Mouse (Mus musculus) right cerebral cortex, postnatal 36 days (tissue): ENCODE measurements around the gene Ripply3.

Experiments used
- DNase-seq, 2 experiments: peaks; one replicate each; pipeline ENCODE4 v3.0.0; 2022; ENCODE audit warnings: low spot score in 2 of 2, mixed read lengths in 1 of 2

The Ripply3 gene

DNA sequence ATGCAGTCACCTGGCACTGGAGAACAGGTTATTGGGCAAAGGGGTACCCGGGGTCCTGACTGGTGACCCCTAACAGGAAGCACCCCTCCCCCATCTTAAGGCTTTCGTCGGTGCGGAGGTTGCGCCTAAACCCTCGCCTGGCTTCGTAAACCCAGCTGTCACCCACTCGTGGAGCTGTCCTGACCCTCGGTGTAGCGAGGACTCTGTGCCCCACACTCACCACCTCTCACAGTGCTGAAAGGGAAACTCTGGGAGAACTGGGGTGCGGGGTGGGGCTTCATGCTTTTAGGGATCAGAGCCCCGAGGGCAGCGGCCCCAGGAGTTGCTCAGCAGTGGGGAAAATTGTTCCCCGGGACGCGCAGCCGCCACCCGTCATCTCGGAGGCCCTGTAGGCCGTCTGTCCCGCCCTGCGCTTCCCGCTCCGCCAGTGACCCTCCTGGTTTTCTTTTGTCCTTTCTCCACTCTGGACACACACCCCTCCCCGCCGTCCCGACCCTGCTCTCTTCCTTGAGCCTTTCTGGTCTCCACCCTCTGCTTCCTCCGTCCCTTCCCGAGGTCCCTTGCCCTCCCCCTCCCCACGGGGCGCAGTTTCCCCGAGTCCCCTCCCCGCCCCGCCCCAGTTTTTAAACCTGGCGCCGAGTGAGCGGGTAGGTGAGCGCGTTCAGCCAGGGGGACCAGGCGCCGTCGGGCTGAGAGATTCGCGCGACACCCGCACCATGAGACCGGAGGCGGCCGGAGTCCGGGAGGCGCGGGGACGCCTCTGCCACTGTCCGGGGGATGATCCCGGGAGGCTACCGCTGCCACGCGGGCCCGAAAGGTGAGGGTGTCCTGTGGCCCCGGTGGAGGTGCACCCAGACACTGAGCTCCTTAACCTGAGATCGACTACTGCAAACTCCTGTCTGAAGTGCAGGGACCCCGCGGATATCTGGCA is at the start of gene Ripply3:
Ripply3 (plus strand) TSS at position 640 of the 931 bp plus-strand sequence.
- no peak for DNase-seq

DNA sequence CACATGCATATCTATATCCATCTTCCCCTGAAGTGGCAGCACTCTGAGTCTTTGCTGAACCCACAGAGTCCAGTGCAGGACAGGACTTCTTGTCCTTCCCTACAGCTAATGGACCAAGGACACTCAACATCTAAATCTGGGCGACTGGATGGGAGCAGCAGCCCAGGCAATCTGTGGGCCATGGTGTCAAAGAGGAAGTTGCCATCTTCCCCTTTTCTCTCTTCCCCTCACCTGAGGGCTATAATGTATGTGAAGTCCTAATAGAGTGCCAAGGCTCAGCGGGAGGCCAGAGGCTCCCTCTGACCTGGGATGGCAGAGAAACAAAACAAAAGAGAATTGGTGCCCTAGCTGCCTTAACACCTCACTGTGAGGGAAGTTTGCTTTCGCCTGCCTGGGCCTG is 44.2 kb upstream of the Ripply3 start:
- DNase-seq, result no peak

DNA sequence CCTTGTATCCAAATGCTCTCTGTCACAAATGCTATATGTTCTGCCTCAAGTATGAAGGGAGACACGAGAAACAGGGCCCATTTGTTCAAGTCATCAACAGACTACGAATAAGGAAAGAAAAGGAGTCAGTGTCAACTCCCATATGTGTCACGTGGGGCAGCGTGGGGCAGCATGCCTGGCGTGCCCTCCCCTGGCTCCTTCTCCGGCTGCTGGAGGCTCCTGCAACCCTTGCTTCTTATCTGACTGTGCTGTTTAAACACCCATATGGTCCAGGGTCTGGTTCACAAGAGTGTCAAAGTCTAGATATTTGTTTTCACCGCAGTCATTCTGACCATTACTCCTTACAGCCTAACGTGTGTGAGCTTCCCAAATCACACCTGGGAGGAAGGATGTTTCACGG is 40.4 kb upstream of the Ripply3 start:
- no peak for DNase-seq

- peak; percentile 84 to 87 for DNase-seq
Observed at GRCm38 (mm10) chr16:94289138-94290072, 38.8 kb upstream of the Ripply3 start.

DNA sequence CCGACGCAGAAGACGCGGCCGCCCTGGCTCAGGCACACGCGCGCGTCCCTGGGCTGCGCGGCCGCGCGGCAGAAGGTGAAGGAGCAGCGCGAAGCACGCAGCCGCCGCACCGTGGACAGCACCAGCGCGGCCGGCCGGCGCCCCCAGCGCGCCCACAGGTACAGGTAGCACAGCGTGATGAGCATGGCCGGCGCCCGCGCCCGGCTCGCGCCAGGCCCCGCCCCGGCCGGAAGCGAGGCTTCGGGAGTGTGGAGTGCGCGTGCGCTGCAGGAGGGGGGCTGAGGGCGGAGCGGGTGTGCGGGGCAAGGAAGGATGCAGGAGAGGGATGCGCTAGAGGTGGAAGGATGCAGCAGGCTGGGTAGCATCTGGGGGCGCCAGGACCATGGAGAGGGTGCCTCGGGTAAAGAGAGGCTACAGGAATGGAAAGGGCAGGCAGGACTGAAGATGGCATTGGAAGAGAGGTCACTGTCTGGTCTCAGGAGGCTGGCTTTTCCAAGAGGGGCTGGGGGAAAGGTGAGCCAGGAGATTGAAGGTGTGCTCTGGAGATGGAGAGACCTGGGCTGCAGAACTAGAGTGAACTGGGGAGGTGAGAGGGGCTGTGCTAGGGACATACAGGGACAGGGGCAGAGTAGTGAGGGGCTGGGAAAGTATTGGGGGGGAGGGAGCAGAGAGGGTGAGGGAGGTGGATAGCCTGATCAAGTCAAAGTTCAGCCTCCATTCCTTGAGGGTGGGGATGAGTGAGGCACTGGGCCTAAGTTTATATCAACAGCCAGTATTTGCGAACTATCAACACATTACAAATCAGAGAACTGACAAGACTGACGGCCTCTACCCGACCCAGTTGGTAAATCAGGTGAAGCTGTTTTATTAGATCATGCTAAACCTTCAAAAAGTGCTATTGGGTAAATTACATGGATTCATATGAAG is 37.9 kb upstream of the Ripply3 start:
- DNase-seq, result peak; percentile 43 to 60

GRCm38 (mm10) chr16:94291141-94291540 is 37.1 kb upstream of the Ripply3 start:
- DNase-seq, result no peak

DNA sequence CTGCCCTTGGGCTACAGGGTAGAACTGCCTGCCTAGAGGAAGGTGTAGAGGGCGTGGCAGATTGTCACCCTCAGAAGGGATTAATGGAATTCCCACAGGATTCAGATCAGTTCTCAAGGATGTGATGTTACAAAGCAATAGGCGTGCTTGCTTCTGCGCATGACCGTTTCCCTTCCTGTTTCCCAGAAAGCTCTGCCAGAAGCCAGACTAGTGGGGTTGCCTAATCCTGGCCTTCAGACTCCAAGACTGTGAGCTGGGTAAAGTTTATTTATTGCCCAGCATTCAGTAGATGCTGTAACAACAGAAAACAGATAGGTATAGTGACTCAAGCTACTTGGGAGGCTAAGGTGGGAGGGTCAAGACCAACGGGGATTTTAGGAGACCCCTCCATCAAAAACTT is 30.1 kb upstream of the Ripply3 start:
- no peak for DNase-seq

- DNase-seq, result no peak
Observed at GRCm38 (mm10) chr16:94299210-94299609, 29.0 kb upstream of the Ripply3 start.

DNA sequence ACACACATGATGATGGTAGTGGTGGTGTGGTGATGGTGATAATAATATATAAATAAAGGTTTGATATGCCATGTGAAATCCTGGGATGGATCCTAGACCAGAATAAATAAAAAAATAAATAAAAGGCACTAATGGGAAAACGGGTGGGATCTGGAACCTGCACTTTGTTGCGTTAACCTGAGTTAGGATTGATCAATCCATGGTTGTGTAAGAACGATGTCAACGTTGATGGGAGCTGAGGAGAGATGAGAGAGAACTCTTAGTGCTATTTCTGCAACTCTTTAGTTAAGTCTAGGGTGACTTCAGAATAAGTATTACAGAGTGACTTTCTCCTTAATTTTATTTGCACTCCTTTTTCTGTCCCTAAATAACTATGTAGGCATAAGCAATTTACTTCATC is 27.0 kb upstream of the Ripply3 start:
- DNase-seq, result no peak

DNA sequence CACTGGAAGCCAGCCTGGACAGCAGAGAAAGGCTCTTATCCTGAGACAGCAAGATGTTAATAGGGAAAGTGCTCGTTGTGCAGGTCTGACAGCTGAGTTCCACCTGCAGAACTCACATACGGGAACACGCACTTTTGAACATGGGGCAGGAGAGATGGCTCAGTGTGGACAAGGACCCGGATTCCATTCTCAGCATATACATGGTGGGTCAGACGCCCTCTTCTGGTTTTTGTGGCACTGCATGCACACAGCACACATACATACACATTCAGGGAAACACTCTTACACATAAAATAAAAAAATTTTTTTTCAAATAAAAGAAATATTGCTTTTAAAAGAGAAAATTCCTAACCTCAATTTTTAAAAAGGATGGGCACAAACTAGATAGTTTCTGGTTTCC is 26.5 kb upstream of the Ripply3 start:
- no peak for DNase-seq

GRCm38 (mm10) chr16:94302274-94303202 is 25.7 kb upstream of the Ripply3 start:
- peak; percentile 44 to 59 for DNase-seq

- no peak for DNase-seq
Observed at GRCm38 (mm10) chr16:94303203-94303535, 25.1 kb upstream of the Ripply3 start.

- no peak for DNase-seq
Observed at GRCm38 (mm10) chr16:94307526-94307925, 20.7 kb upstream of the Ripply3 start.

- no peak for DNase-seq
Observed at GRCm38 (mm10) chr16:94307942-94308341, 20.3 kb upstream of the Ripply3 start.

- DNase-seq, result no peak
Observed at GRCm38 (mm10) chr16:94309025-94309424, 19.2 kb upstream of the Ripply3 start.

DNA sequence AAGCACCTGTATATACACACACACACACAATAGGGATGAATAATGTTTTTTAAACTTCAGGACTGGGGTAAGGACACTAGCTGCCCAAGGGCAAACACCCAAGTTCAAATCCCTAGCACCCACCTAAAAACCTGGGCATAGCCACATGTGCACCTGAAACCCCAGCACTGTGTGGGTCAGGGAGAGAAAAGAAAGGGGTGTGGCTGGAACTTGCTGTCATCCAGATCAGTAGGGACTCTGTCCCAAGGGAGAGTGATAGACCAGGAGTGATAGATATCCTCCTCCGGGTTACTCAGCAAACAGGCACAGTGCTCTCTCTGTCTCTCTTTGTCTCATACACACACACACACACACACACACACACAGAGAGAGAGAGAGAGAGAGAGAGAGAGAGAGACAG is 16.8 kb upstream of the Ripply3 start:
- DNase-seq, result no peak

GRCm38 (mm10) chr16:94311931-94312330 is 16.3 kb upstream of the Ripply3 start:
- DNase-seq, result no peak

DNA sequence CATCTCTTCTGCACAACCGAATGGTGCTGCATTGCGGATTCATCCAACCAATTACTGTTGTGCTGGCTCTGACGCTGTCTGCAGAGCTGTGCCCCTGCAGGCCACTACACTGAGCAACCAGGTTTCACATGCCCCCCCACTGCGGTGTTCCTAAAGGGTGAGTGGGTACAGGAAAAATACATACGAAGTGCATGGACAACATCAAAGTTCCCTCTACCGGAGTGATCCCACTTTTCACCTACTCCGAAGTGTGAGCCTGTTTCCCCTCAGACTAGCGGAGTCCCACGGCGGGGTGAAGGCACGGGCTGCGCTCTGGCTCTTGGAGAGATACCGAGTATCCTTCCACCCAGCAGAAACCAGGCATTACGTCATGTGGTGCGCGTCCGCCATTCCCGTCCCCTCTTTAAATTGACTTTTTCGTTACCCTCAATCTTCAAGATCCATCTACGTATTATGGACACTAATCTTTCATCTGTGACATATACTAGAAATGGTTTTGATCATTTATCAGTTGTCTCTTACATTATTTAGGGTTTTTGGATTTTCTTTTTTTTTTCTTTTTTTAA is 15.5 kb upstream of the Ripply3 start:
- DNase-seq, result peak; percentile 81 to 86

DNA sequence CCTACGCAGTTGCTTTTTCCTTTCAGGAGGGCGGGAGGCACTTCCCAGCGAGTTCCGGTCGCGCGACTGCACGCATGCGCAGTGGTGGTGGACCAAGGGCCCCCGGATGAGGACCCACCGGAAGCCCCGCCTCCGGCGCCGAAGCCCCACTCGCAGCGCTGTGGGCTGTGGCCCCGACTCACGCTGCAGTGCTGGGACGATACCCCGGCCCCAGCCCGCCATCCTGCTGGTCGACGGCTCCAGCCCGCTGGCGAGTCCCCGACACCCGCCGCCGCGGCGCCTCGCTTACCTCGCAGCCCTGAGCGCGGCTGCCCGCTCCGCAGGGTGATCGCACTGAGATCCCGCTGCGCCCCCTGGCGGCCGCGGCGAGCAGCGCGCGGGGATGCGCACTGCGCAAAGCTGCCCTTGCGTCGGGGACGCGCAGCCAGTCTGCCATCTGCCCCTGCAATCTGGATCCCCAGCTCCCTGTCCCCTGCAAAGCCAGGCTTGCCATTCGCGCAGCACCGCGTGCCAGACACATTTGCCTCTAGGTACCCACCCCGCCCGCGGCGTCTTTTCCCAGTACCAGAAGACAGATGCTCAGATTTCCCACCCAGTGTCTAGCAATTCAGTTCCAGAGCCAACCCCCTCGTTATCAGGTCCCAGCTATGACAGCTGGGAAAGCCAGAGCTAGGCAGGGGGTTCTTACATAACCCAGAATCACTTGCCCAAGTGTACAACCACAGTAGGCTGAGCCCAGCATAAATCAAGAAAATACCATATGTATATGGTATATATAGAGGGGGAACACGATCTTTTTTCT is 14.8 kb upstream of the Ripply3 start, which contains the start of gene Hlcs:
Hlcs (minus strand) TSS at position 343 of the 802 bp plus-strand sequence.
- DNase-seq, result peak; percentile 92 to 95
